Mouse (Mus musculus) heart, postnatal 0 days (tissue): ENCODE results near the gene Actl6b. TPM values are rescaled to one million over a fixed set of nuclear protein-coding genes. Genes with fewer than 3 reads are reported as not detected.

Experiments used
- ATAC-seq: fragments of 200-750 bp; cut with Nextera tagmentation; 2 replicates; pipeline ENCODE4 v1.8.0; 2017; ENCODE audit warnings: low read depth, moderate number of reproducible peaks, moderate library complexity; ENCODE audit not compliant: insufficient read depth
- DNase-seq: peaks from one replicate; pipeline ENCODE4 v3.0.0-alpha.2; 2016; ENCODE audit warnings: low spot score
- H3K27ac ChIP-seq: fragments of 300-500 bp; sonication (generic); 2 replicates; pipeline ENCODE4 v1.5.1; 2014; ENCODE audit warnings: low read depth, mild to moderate bottlenecking
- H3K27me3 ChIP-seq: fragments of 300-500 bp; sonication (generic); 2 replicates; pipeline ENCODE4 v1.6.1; 2014; ENCODE audit warnings: low read length, mixed read lengths; ENCODE audit not compliant: control insufficient read depth, insufficient read depth
- H3K36me3 ChIP-seq: fragments of 300-500 bp; sonication (generic); replicated peaks from 2 replicates; pipeline ENCODE4 v1.6.1; 2014; ENCODE audit warnings: low read length, mixed read lengths; ENCODE audit not compliant: control insufficient read depth, insufficient read depth
- H3K4me1 ChIP-seq: fragments of 300-500 bp; sonication (generic); 2 replicates; pipeline ENCODE4 v1.6.1; 2014; ENCODE audit warnings: antibody characterized with exemption; ENCODE audit not compliant: control insufficient read depth, insufficient read depth
- H3K4me2 ChIP-seq: fragments of 300-500 bp; sonication (generic); 2 replicates; pipeline ENCODE4 v1.6.1; 2014; ENCODE audit warnings: low read depth, mild to moderate bottlenecking, low read length, moderate library complexity
- H3K4me3 ChIP-seq: fragments of 300-500 bp; sonication (generic); 2 replicates; pipeline ENCODE4 v1.5.1; 2014; ENCODE audit warnings: low read depth, low read length
- H3K9ac ChIP-seq: fragments of 300-500 bp; sonication (generic); replicated peaks from 2 replicates; pipeline ENCODE4 v1.6.1; 2014; ENCODE audit warnings: low read depth, low read length, mixed read lengths
- H3K9me3 ChIP-seq: fragments of 300-500 bp; sonication (generic); replicated peaks from 2 replicates; pipeline ENCODE4 v1.6.1; 2016; ENCODE audit warnings: low read length; ENCODE audit not compliant: control insufficient read depth
- CTCF ChIP-seq: IDR thresholded peaks from 2 replicates; pipeline ENCODE4 v1.5.1; 2016; ENCODE audit warnings: antibody characterized with exemption, control low read depth, low read depth
- EP300 ChIP-seq: IDR thresholded peaks from 2 replicates; pipeline ENCODE4 v1.6.1; 2016; ENCODE audit warnings: antibody characterized with exemption, low read depth
- WGBS: fragments of 180-500 bp; shearing (Covaris S2); extraction: QIAGEN DNeasy Blood & Tissue Kit; methylation state at CpG from one replicate; pipeline ENCODE4 v1.1.7; 2014; 5-methylcytosine and 5-hydroxymethylcytosine counted together
- polyA plus RNA-seq: library from polyadenylated mRNA; unstranded; fragments of >200 nt; fragmentation: Nextera tagmentation; extraction: Ambion mirVana; gene quantifications from 2 replicates; pipeline ENCODE4 v1.2.1, GENCODE M21; 2015
- total RNA-seq: library from RNA; depleted of rRNA; stranded (reverse); fragments of >200 nt; gene quantifications from 2 replicates; pipeline ENCODE4 v1.2.3, GENCODE M21; 2014; ENCODE audit warnings: low replicate concordance

The Actl6b gene
- total and polyA plus RNA-seq, 2 experiments from 2014 or later, result not detected

GRCm38 (mm10) chr5:137521861-137522260 is 31.5 kb upstream of the Actl6b start:
- Histone ChIP-seq H3K27ac (no peak overlapping the region), H3K4me1 (no peaks in the 10 kb centered on the region), H3K4me2 (no peak overlapping the region), H3K36me3 (peaks cover 90% of the 10 kb centered on the region), H3K4me3 (no peak overlapping the region), H3K9me3 (no peaks in the 10 kb centered on the region), H3K27me3 (no peaks in the 10 kb centered on the region), H3K9ac (no peak overlapping the region)
- no peak for TF ChIP-seq EP300
- no peak for TF ChIP-seq CTCF
- DNase-seq (no peak), ATAC-seq (no peak)
- 76% methylated on average over 9 of the region's 9 CpGs for WGBS

GRCm38 (mm10) chr5:137522711-137523110 is 30.6 kb upstream of the Actl6b start:
- no peak overlapping the region for H3K9ac ChIP-seq
- DNase-seq, result no peak

GRCm38 (mm10) chr5:137523396-137524250 is 29.7 kb upstream of the Actl6b start:
- Histone ChIP-seq H3K27me3 (no peaks in the 10 kb centered on the region), H3K4me3 (no peak overlapping the region), H3K9me3 (no peaks in the 10 kb centered on the region), H3K27ac (no peak overlapping the region), H3K4me2 (no peak overlapping the region), H3K9ac (no peak overlapping the region), H3K36me3 (peaks cover 99% of the 10 kb centered on the region), H3K4me1 (no peaks in the 10 kb centered on the region)
- DNase-seq, result no peak
- TF ChIP-seq CTCF (no peak), EP300 (no peak)
- WGBS, result 75% methylated on average over 25 of the region's 25 CpGs
- ATAC-seq, result no peak

More at GRCm38 (mm10) chr5:137522711-137523110, 30.6 kb upstream of the Actl6b start:
- no peaks in the 10 kb centered on the region for H3K27me3 ChIP-seq
- ATAC-seq, result no peak
- no peak overlapping the region for H3K27ac ChIP-seq
- peaks cover 93% of the 10 kb centered on the region for H3K36me3 ChIP-seq
- 69% methylated on average over 11 of the region's 11 CpGs for WGBS
- H3K4me3 ChIP-seq, result no peak overlapping the region
- TF ChIP-seq CTCF, result no peak
- no peak for TF ChIP-seq EP300
- no peak overlapping the region for H3K4me2 ChIP-seq
- no peaks in the 10 kb centered on the region for H3K4me1 ChIP-seq
- H3K9me3 ChIP-seq, result no peaks in the 10 kb centered on the region

GRCm38 (mm10) chr5:137524251-137524515 is 29.1 kb upstream of the Actl6b start:
- Histone ChIP-seq H3K9ac (no peak overlapping the region), H3K27me3 (no peaks in the 10 kb centered on the region), H3K27ac (no peak overlapping the region), H3K36me3 (peaks cover 99% of the 10 kb centered on the region), H3K9me3 (no peaks in the 10 kb centered on the region), H3K4me1 (no peaks in the 10 kb centered on the region), H3K4me2 (no peak overlapping the region), H3K4me3 (no peak overlapping the region)
- TF ChIP-seq EP300 (no peak), CTCF (no peak)
- DNase-seq (no peak), ATAC-seq (no peak)
- 82% methylated on average over 4 of the region's 8 CpGs for WGBS

- no peaks in the 10 kb centered on the region for H3K27me3 ChIP-seq
- H3K4me3 ChIP-seq, result no peak overlapping the region
- no peak for TF ChIP-seq CTCF
- TF ChIP-seq EP300, result no peak
- H3K36me3 ChIP-seq, result peaks cover 99% of the 10 kb centered on the region
- 85% methylated on average over 13 of the region's 13 CpGs for WGBS
- no peak overlapping the region for H3K4me2 ChIP-seq
- no peak overlapping the region for H3K9ac ChIP-seq
- H3K9me3 ChIP-seq, result no peaks in the 10 kb centered on the region
- H3K27ac ChIP-seq, result no peak overlapping the region
- DNase-seq (no peak), ATAC-seq (no peak)
- no peaks in the 10 kb centered on the region for H3K4me1 ChIP-seq
These were observed 28.6 kb upstream of the Actl6b start for GRCm38 (mm10) chr5:137524671-137525070.

GRCm38 (mm10) chr5:137525511-137525910 is 27.8 kb upstream of the Actl6b start:
- Histone ChIP-seq H3K9ac (no peak overlapping the region), H3K36me3 (peaks cover 96% of the 10 kb centered on the region), H3K27ac (no peak overlapping the region), H3K9me3 (no peaks in the 10 kb centered on the region), H3K27me3 (no peaks in the 10 kb centered on the region), H3K4me1 (peaks cover 6% of the 10 kb centered on the region; the same call in 1 of the 2 replicates), H3K4me3 (no peak overlapping the region), H3K4me2 (no peak overlapping the region)
- no peak for ATAC-seq
- 73% methylated on average over 16 of the region's 16 CpGs for WGBS
- TF ChIP-seq CTCF (no peak), EP300 (no peak)
- DNase-seq, result no peak
